Mouse (Mus musculus) T-cell, adult 66 days (primary cell): ENCODE data around the gene Gm26566. TPM values are rescaled to one million over a fixed set of nuclear protein-coding genes. Genes with fewer than 3 reads are reported as not detected.

ENCODE experiments used
- total RNA-seq, 2 experiments: library from RNA; stranded (reverse); gene quantifications; 3 replicates in 1 of 2; 4 replicates in 1 of 2; pipeline ENCODE4 v1.2.4; 2023

Gm26566 gene
- 1 to 10 TPM; 1.5 to 2.7 TPM for total RNA-seq

GRCm38 (mm10) chr4:88721791-88722721 lies at the start of gene Gm26566, which contains the start of gene Klhl9:
Gm26566 (plus strand) TSS chr4:88721805.
Klhl9 (minus strand) TSS chr4:88722465.

GRCm38 (mm10) chr4:88676824-88677223 lies 44.8 kb upstream of the Gm26566 start, which contains the start of gene Ifna16:
Ifna16 (minus strand) TSS chr4:88676924.

GRCm38 (mm10) chr4:88683812-88684211 lies 37.8 kb upstream of the Gm26566 start, which contains the start of gene Ifna2:
Ifna2 (minus strand) TSS chr4:88683912.

GRCm38 (mm10) chr4:88691259-88691658 lies 30.3 kb upstream of the Gm26566 start, which contains the start of gene Ifnab:
Ifnab (minus strand) TSS chr4:88691359.

GRCm38 (mm10) chr4:88754818-88755340 lies 33.3 kb downstream of the Gm26566 start, which contains the start of gene Gm13271:
Gm13271 (plus strand) TSS chr4:88754868.

DNA sequence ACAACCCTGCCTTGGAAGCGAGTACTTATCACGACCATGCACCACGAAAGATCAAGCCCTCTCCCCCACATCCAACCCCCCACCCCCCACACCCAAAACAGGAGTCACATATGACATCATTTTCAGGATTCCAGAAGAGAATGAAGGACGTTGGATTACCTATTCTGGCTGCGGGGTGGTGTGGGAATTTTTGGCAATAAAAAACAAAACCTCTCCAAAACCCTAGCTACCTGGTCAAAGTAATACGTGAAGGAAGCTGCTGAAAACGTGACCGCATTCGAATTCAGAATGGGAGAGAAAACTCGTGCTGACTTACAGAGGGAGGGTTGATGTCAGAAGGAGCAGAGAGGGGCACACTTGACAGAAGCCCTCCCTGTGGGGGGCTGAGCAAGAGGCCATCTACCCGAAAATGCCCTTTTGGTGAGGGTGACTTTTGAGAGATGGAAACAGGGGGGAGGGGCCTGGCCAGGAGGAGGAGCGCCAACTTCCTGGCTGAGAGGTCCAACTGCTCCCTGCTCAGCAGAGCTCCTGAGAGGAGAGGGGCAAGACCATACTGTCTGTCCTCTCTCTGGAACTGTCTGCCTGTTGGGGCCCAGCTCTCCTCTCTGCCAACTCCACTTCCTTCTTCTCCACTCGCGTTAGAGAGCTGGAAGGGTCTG lies 38.1 kb downstream of the Gm26566 start, which contains the start of gene Gm13283:
Gm13283 (plus strand) TSS at position 510 of the 659 bp plus-strand sequence.

Other genes with a start within 250 kb of the Gm26566 start
- not detected for gene Ifnb1, start 199.0 kb upstream of the Gm26566 start, total RNA-seq
- gene Ifna15, start 163.6 kb upstream of the Gm26566 start, total RNA-seq, result not detected
- gene Ifna14, start 150.0 kb upstream of the Gm26566 start, total RNA-seq, result not detected
- gene Ifna9, start 129.4 kb upstream of the Gm26566 start, total RNA-seq, result not detected
- not detected for gene Ifna12, start 118.4 kb upstream of the Gm26566 start, total RNA-seq
- not detected for gene C87499, start 87.4 kb upstream of the Gm26566 start, total RNA-seq
- gene Ifna13, start 77.3 kb upstream of the Gm26566 start, total RNA-seq, result not detected
- gene Ifna16, start 44.9 kb upstream of the Gm26566 start, total RNA-seq, result not detected
- not detected for gene Ifna2, start 37.9 kb upstream of the Gm26566 start, total RNA-seq
- not detected for gene Ifnab, start 30.4 kb upstream of the Gm26566 start, total RNA-seq
- gene Klhl9, start 660 bp downstream of the Gm26566 start, total RNA-seq, result 10 to 100 TPM; 48.9 to 52.0 TPM
- not detected for gene Gm13271, start 33.1 kb downstream of the Gm26566 start, total RNA-seq
- not detected for gene Gm13283, start 38.3 kb downstream of the Gm26566 start, total RNA-seq
- gene Gm13290, start 52.0 kb downstream of the Gm26566 start, total RNA-seq, result under 1 TPM in 1 of 2 experiments, not detected in 1; 0.64 TPM
- gene Gm13289, start 55.1 kb downstream of the Gm26566 start, total RNA-seq, result not detected
- not detected for gene Gm13272, start 58.0 kb downstream of the Gm26566 start, total RNA-seq
- gene Ifnz, start 60.3 kb downstream of the Gm26566 start, total RNA-seq, result not detected
- not detected for gene Gm13276, start 63.9 kb downstream of the Gm26566 start, total RNA-seq
- not detected for gene Gm13277, start 66.8 kb downstream of the Gm26566 start, total RNA-seq
- not detected for gene Gm13278, start 69.7 kb downstream of the Gm26566 start, total RNA-seq
- gene Gm13275, start 72.7 kb downstream of the Gm26566 start, total RNA-seq, result not detected
- not detected for gene Gm13279, start 75.6 kb downstream of the Gm26566 start, total RNA-seq
- not detected for gene Gm13285, start 77.9 kb downstream of the Gm26566 start, total RNA-seq
- gene Gm13287, start 81.4 kb downstream of the Gm26566 start, total RNA-seq, result not detected
- not detected for gene Gm13288, start 83.7 kb downstream of the Gm26566 start, total RNA-seq
- gene Ifna7, start 94.4 kb downstream of the Gm26566 start, total RNA-seq, result not detected
- not detected for gene Ifna11, start 98.2 kb downstream of the Gm26566 start, total RNA-seq
- gene Ifna6, start 105.6 kb downstream of the Gm26566 start, total RNA-seq, result not detected
- not detected for gene Ifna5, start 113.7 kb downstream of the Gm26566 start, total RNA-seq
- not detected for gene Ifna4, start 120.1 kb downstream of the Gm26566 start, total RNA-seq
- not detected for gene Ifna1, start 128.3 kb downstream of the Gm26566 start, total RNA-seq
- not detected for gene Ifne, start 158.4 kb downstream of the Gm26566 start, total RNA-seq